Mouse (Mus musculus): ENCODE results near the gene Fyn. TPM values are rescaled to one million over a fixed set of nuclear protein-coding genes. Genes with fewer than 3 reads are reported as not detected.

Fyn gene
- polyA plus RNA-seq, 1 experiment from 2014 or later = 13.4 TPM

DNA sequence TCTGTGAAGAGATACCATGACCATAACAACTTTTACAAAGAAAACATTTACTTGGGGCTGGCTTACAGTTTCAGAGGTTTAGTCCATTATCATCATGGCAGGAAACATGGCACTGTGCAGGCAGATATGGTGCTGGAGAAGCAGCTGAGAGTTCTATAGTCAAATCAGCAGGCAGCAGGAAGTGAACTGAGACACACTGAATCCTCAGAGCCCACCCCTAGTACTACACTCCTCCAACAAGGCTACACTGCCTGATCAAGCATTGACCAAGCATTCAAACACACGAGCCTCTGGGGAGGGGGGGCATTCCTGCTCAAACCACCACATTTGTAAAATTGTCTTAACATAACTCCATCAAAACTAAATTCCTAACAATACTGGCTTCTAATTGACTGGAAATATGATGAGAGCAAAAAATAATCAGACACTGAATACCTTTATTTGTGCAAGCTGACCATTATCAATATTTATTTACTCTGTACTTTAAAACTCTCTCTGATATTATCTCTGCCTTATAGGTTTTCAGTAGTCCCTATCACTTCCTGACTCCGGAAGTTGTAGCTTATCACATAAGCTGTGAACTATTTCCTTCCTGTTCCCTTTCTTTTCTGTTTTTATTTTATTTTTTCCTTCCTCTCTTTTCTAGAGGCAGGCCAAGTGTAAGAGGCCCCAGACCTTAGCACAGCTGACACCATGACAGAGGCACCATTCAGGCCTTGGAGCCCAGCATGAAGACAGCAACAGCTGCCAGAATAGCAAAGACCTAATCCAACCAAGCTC, 29.3 kb upstream of the Fyn start:
- 33% methylated on average over 2 of the region's 2 CpGs for WGBS
- no peaks in the 10 kb centered on the region for H3K27me3 ChIP-seq (ENCODE audit: control insufficient read depth, insufficient read depth, low read depth, low read length)

DNA sequence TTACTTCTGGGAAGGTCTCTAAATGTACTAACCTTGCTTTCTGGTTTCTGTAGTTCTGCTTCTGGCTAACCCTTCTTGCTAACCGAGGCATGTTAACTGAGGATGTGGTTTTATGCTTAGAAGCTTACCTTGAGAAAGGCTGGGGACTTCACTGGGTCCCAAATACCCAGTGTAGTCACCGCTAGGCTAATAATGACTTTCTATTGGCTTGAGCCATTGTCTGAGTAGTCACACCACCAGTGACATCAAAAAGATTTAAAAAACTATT, 28.8 kb upstream of the Fyn start:
- H3K9ac ChIP-seq (ENCODE audit: low read length) = no peak overlapping the region
- no peak overlapping the region for H3K27ac ChIP-seq (ENCODE audit: low read length)
- H3K4me3 ChIP-seq (ENCODE audit: low read length) = no peak overlapping the region
- 83% methylated on average over 2 of the region's 2 CpGs for WGBS
- H3K9me3 ChIP-seq (ENCODE audit: control insufficient read depth, low read length) = no peaks in the 10 kb centered on the region
- H3K36me3 ChIP-seq (ENCODE audit: control insufficient read depth, insufficient read depth, low read length) = no peaks in the 10 kb centered on the region
- H3K4me1 ChIP-seq (replicated peaks; ENCODE audit: control insufficient read depth, insufficient read depth, low read length) = no peaks in the 10 kb centered on the region
- no peak for ATAC-seq (ENCODE audit: low read depth)
- H3K27me3 ChIP-seq (ENCODE audit: control insufficient read depth, insufficient read depth, low read depth, low read length) = no peaks in the 10 kb centered on the region
- no peak overlapping the region for H3K4me2 ChIP-seq (ENCODE audit: low read depth, low read length)

More for the DNA sequence above, 29.3 kb upstream of the Fyn start:
- Histone ChIP-seq H3K4me3 (ENCODE audit: low read length) (no peak overlapping the region), H3K27ac (ENCODE audit: low read length) (no peak overlapping the region), H3K4me2 (ENCODE audit: low read depth, low read length) (no peak overlapping the region), H3K36me3 (ENCODE audit: control insufficient read depth, insufficient read depth, low read length) (no peaks in the 10 kb centered on the region), H3K4me1 (replicated peaks; ENCODE audit: control insufficient read depth, insufficient read depth, low read length) (no peaks in the 10 kb centered on the region), H3K9me3 (ENCODE audit: control insufficient read depth, low read length) (no peaks in the 10 kb centered on the region), H3K9ac (ENCODE audit: low read length) (no peak overlapping the region)
- no peak for ATAC-seq (ENCODE audit: low read depth)

DNA sequence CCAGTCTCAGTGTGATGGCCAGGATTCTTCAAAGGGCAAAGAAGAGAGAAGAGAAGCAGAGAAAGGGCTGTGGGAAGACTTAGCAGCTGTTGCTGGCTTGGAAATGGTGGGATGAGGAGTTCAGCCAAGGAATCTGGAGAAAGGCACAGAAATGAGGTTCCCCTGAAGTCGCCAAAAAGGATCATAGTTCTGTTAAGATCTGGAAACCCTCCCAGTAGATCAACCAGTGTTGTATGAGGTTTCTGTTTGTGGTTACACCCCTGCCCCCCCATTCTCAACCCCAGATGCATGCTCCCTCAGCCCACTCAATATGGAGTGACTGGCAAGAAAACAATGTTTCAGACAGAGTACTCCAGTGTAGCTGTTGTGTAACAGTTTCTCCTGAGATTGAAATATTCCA, 25.1 kb upstream of the Fyn start:
- ATAC-seq (ENCODE audit: low read depth) = peak; percentile 82
- H3K27me3 ChIP-seq (ENCODE audit: control insufficient read depth, insufficient read depth, low read depth, low read length) = no peaks in the 10 kb centered on the region
- H3K27ac ChIP-seq (ENCODE audit: low read length) = peak overlapping the region; percentile 48
- no peak overlapping the region for H3K9ac ChIP-seq (ENCODE audit: low read length)
- no peak overlapping the region for H3K4me3 ChIP-seq (ENCODE audit: low read length)
- H3K9me3 ChIP-seq (ENCODE audit: control insufficient read depth, low read length) = no peaks in the 10 kb centered on the region
- no peak overlapping the region for H3K4me2 ChIP-seq (ENCODE audit: low read depth, low read length)
- WGBS = 92% methylated on average over 1 of the region's 1 CpGs
- H3K4me1 ChIP-seq (replicated peaks; ENCODE audit: control insufficient read depth, insufficient read depth, low read length) = no peaks in the 10 kb centered on the region
- H3K36me3 ChIP-seq (ENCODE audit: control insufficient read depth, insufficient read depth, low read length) = no peaks in the 10 kb centered on the region

DNA sequence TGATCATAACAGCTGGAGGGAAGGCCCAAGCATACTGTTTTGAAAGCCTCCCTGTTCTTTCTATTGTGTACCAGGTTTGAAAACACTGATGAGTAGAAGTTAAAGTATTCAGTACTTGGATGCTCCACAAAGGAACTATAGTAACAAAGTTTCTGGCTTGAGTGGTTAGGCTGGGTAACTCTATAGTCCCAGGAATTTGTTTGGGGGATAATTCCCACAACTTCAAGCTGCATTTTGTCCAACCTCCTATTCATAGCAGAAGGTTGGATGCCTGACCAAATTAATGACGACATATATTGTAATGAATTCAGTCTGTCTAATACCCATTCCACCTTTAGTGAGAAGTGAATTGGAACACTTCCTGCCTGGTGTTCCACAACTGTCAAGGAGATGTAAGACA, 22.7 kb upstream of the Fyn start:
- Histone ChIP-seq H3K4me1 (replicated peaks; ENCODE audit: control insufficient read depth, insufficient read depth, low read length) (no peaks in the 10 kb centered on the region), H3K4me2 (ENCODE audit: low read depth, low read length) (no peak overlapping the region), H3K9ac (ENCODE audit: low read length) (no peak overlapping the region), H3K9me3 (ENCODE audit: control insufficient read depth, low read length) (no peaks in the 10 kb centered on the region; the same call in 1 of the 2 replicates), H3K27ac (ENCODE audit: low read length) (no peak overlapping the region), H3K36me3 (ENCODE audit: control insufficient read depth, insufficient read depth, low read length) (no peaks in the 10 kb centered on the region), H3K4me3 (ENCODE audit: low read length) (no peak overlapping the region), H3K27me3 (ENCODE audit: control insufficient read depth, insufficient read depth, low read depth, low read length) (no peaks in the 10 kb centered on the region)
- WGBS = 81% methylated on average over 1 of the region's 1 CpGs
- ATAC-seq (ENCODE audit: low read depth) = no peak

DNA sequence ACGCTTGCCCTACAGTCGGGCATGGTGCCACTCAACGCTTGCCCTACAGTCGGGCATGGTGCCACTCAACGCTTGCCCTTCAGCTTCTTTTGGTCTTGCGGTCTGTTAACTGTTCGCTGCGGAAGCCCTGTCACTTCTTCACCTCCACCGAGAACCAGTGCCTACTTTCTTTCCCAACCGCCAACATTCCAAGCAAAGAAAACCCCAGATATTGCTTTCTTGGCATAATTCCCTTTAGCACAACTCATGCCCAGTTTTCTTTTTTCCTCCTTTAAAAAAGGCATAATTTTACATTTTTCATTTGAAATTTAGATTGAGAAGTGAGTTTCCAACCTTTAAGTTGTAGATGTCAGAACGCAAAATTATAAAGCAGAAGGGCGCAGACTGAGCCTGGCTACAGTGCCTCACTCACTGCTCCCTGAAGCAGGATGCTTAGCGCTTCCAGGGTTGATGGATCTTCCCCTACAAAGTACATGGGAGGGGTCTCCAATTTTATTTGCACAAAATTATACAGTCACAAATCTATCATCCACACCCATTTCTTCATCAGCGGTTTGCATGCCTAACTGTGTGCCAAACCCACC, 18.8 kb upstream of the Fyn start:
- 91% methylated on average over 14 of the region's 14 CpGs for WGBS
- Histone ChIP-seq H3K9me3 (ENCODE audit: control insufficient read depth, low read length) (no peaks in the 10 kb centered on the region; the same call in 1 of the 2 replicates), H3K9ac (ENCODE audit: low read length) (no peak overlapping the region), H3K4me3 (ENCODE audit: low read length) (no peak overlapping the region), H3K36me3 (ENCODE audit: control insufficient read depth, insufficient read depth, low read length) (no peaks in the 10 kb centered on the region), H3K27ac (ENCODE audit: low read length) (no peak overlapping the region), H3K27me3 (ENCODE audit: control insufficient read depth, insufficient read depth, low read depth, low read length) (no peaks in the 10 kb centered on the region), H3K4me1 (replicated peaks; ENCODE audit: control insufficient read depth, insufficient read depth, low read length) (no peaks in the 10 kb centered on the region), H3K4me2 (ENCODE audit: low read depth, low read length) (no peak overlapping the region)
- no peak for ATAC-seq (ENCODE audit: low read depth)

DNA sequence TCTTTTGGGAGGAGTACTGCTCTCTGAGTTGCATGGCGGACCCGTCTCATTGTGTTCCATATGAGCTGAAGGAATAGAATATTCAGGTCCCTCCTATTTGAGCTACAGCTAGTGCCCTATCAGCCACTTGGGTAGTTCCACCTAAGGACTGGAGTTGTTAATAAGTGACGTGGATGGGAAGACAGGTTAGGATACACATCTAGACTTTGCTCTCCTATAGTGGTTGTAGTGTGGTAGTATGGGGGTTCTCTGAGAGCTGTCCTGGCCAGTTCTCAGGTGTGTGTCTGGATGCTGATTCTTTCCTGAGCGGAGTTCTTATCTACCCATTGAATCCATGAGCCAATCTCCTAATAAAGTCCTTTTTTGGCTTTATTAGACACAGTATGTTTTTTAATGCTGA, 4.5 kb upstream of the Fyn start:
- H3K4me1 ChIP-seq (replicated peaks; ENCODE audit: control insufficient read depth, insufficient read depth, low read length) = 0 out of 2 replicates have a peak, but pooled peaks cover 1% of the 10 kb centered on the region
- no peak overlapping the region for H3K9ac ChIP-seq (ENCODE audit: low read length)
- H3K27ac ChIP-seq (ENCODE audit: low read length) = no peak overlapping the region
- no peak overlapping the region for H3K4me2 ChIP-seq (ENCODE audit: low read depth, low read length)
- H3K4me3 ChIP-seq (ENCODE audit: low read length) = no peak overlapping the region
- H3K27me3 ChIP-seq (ENCODE audit: control insufficient read depth, insufficient read depth, low read depth, low read length) = peaks cover 3% of the 10 kb centered on the region; the same call in 1 of the 2 replicates
- no peak for ATAC-seq (ENCODE audit: low read depth)
- H3K36me3 ChIP-seq (ENCODE audit: control insufficient read depth, insufficient read depth, low read length) = no peaks in the 10 kb centered on the region
- no peaks in the 10 kb centered on the region for H3K9me3 ChIP-seq (ENCODE audit: control insufficient read depth, low read length)
- 87% methylated on average over 4 of the region's 4 CpGs for WGBS

DNA sequence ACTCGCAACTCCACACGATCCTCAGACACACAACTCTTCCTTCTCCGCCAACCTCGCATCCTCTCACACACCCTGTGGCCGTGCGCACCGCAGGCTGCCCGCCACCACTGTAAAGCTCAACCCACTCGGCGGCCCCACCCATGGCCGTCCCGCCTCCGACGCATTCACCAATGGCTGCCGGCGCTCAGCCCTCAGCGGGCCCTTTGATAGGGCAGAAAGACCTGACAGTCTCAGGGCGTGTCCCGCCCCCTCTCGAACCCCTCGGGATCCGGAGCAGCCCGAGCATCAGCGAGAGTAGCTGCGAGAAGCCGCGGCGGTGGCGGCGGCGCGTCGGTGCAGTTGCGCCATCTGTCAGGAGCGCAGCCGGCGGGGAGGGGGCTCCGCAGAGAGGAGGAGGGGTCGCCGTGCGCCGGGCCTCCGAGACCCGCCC, 862 bp downstream of the Fyn start:
- peaks cover 3% of the 10 kb centered on the region; the same call in 1 of the 2 replicates for H3K27me3 ChIP-seq (ENCODE audit: control insufficient read depth, insufficient read depth, low read depth, low read length)
- H3K4me3 ChIP-seq (ENCODE audit: low read length) = peak overlapping the region; percentile 89
- peak; percentile 100 for ATAC-seq (ENCODE audit: low read depth)
- H3K4me1 ChIP-seq (replicated peaks; ENCODE audit: control insufficient read depth, insufficient read depth, low read length) = peaks cover 12% of the 10 kb centered on the region
- H3K4me2 ChIP-seq (ENCODE audit: low read depth, low read length) = peak overlapping the region; percentile 91
- peak overlapping the region; percentile 89 for H3K9ac ChIP-seq (ENCODE audit: low read length)
- peak overlapping the region; percentile 78 for H3K27ac ChIP-seq (ENCODE audit: low read length)
- no peaks in the 10 kb centered on the region for H3K9me3 ChIP-seq (ENCODE audit: control insufficient read depth, low read length)
- under 1% methylated on average over 37 of the region's 44 CpGs for WGBS
- no peaks in the 10 kb centered on the region for H3K36me3 ChIP-seq (ENCODE audit: control insufficient read depth, insufficient read depth, low read length)

DNA sequence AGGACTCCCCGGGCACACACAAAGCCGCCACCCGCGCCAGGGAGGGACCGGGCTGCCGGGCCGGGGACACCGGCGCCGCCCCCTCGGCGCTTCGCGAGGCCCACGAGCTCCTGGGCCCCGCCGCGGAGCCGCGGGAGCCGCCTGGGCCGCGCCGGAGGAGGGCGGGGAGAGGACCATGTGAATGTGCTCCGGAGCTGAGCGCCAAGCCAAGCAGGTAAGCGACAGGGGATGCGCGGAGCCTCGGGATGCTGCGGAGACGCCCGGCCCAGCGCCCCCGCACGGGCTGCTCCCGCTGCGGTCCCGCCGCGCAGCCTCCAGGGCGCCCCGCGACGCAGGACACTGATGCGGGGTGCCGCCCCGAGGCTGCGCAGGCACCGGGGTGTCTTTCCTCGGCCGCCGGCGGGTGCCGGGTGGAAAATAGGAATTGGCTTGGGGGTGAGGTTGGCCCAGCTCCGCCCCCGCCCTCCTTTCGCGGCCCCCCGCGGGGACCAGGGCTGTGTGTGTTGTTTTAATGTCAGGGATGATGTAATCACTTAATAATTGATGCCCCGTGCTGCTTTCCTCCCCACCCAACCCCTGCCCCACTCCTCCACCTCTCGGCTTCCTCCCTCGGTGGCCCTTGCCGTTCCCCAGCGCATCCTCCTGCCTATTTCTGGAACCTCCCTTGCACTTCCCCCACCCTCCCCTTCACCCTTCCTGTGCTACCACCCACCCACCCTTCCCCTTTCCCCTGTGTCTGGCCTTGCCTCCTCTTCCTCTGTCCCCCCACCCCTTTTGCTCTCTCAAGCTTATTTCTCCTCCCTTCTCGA, 1.5 kb downstream of the Fyn start:
- peak overlapping the region; percentile 78 for H3K27ac ChIP-seq (ENCODE audit: low read length)

DNA sequence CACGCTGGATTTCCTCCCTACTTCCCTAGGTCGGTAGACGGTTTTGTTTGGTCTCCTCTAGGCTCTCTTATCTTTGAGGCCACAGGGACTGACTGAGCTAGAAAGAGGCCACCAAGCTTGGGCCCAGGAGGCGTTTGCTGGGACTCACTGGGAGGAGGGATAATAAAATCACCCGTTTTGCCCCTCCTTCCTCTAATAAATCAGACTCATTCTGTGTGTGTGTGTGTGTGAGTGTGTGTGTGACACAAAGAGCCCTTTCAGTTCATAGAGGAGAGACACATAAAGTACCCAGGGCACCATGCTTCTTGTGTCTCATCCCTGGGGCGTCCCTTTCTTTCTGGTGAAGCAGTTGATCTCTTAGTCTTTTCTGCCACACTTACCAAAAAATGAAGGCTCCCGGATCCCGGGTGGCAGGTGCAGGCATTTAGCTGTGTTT, 2.1 kb downstream of the Fyn start:
- Histone ChIP-seq H3K4me3 (ENCODE audit: low read length) (peak overlapping the region; percentile 89), H3K9ac (ENCODE audit: low read length) (peak overlapping the region; percentile 89), H3K4me2 (ENCODE audit: low read depth, low read length) (peak overlapping the region; percentile 91), H3K9me3 (ENCODE audit: control insufficient read depth, low read length) (no peaks in the 10 kb centered on the region), H3K27me3 (ENCODE audit: control insufficient read depth, insufficient read depth, low read depth, low read length) (peaks cover 3% of the 10 kb centered on the region; the same call in 1 of the 2 replicates), H3K4me1 (replicated peaks; ENCODE audit: control insufficient read depth, insufficient read depth, low read length) (peaks cover 12% of the 10 kb centered on the region), H3K36me3 (ENCODE audit: control insufficient read depth, insufficient read depth, low read length) (no peaks in the 10 kb centered on the region), H3K27ac (ENCODE audit: low read length) (peak overlapping the region; percentile 51)
- 8% methylated on average over 8 of the region's 8 CpGs for WGBS
- ATAC-seq (ENCODE audit: low read depth) = no peak

More for the DNA sequence above, 1.5 kb downstream of the Fyn start:
- WGBS = under 1% methylated on average over 52 of the region's 68 CpGs
- ATAC-seq (ENCODE audit: low read depth) = peak; percentile 64
- peaks cover 12% of the 10 kb centered on the region for H3K4me1 ChIP-seq (replicated peaks; ENCODE audit: control insufficient read depth, insufficient read depth, low read length)
- no peaks in the 10 kb centered on the region for H3K9me3 ChIP-seq (ENCODE audit: control insufficient read depth, low read length)
- H3K4me2 ChIP-seq (ENCODE audit: low read depth, low read length) = peak overlapping the region; percentile 91
- peak overlapping the region; percentile 89 for H3K4me3 ChIP-seq (ENCODE audit: low read length)
- H3K36me3 ChIP-seq (ENCODE audit: control insufficient read depth, insufficient read depth, low read length) = no peaks in the 10 kb centered on the region
- peaks cover 3% of the 10 kb centered on the region; the same call in 1 of the 2 replicates for H3K27me3 ChIP-seq (ENCODE audit: control insufficient read depth, insufficient read depth, low read depth, low read length)
- H3K9ac ChIP-seq (ENCODE audit: low read length) = peak overlapping the region; percentile 89
